Mouse (Mus musculus) midbrain, embryonic 16.5 days (tissue): Measurements from ENCODE around the gene Sos1. TPM values are rescaled to one million over a fixed set of nuclear protein-coding genes. Genes with fewer than 3 reads are reported as not detected.

Experiments
- ATAC-seq: fragments of 200-750 bp; cut with Nextera tagmentation; 2 replicates; pipeline ENCODE4 v1.8.0; 2017; ENCODE audit warnings: moderate TSS enrichment
- H3K27ac ChIP-seq: fragments of 300-500 bp; sonication (generic); 2 replicates; pipeline ENCODE4 v1.5.1; 2014; ENCODE audit warnings: mild to moderate bottlenecking, low read length, mixed read lengths
- H3K27me3 ChIP-seq: fragments of 300-500 bp; sonication (generic); 2 replicates; pipeline ENCODE4 v1.6.1; 2014; ENCODE audit warnings: low read depth, low read length, mixed read lengths; ENCODE audit not compliant: control insufficient read depth, insufficient read depth
- H3K36me3 ChIP-seq: fragments of 300-500 bp; sonication (generic); 2 replicates; pipeline ENCODE4 v1.6.1; 2014; ENCODE audit warnings: mild to moderate bottlenecking, low read length, moderate library complexity, mixed read lengths; ENCODE audit not compliant: control insufficient read depth, insufficient read depth
- H3K4me1 ChIP-seq: fragments of 300-500 bp; sonication (generic); 2 replicates; pipeline ENCODE4 v1.6.1; 2014; ENCODE audit warnings: mild to moderate bottlenecking, low read length, mixed read lengths; ENCODE audit not compliant: control insufficient read depth, insufficient read depth
- H3K4me2 ChIP-seq: fragments of 300-500 bp; sonication (generic); 2 replicates; pipeline ENCODE4 v1.6.1; 2014; ENCODE audit warnings: mild to moderate bottlenecking, low read length, mixed read lengths
- H3K4me3 ChIP-seq: fragments of 300-500 bp; sonication (generic); 2 replicates; pipeline ENCODE4 v1.5.1; 2014; ENCODE audit warnings: low read depth, mild to moderate bottlenecking, low read length, moderate library complexity, mixed read lengths
- H3K9ac ChIP-seq: fragments of 300-500 bp; sonication (generic); 2 replicates; pipeline ENCODE4 v1.6.1; 2014; ENCODE audit warnings: low read depth, low read length, mixed read lengths
- H3K9me3 ChIP-seq: fragments of 300-500 bp; sonication (generic); replicated peaks from 2 replicates; pipeline ENCODE4 v1.6.1; 2014; ENCODE audit warnings: mild to moderate bottlenecking, low read length, mixed read lengths; ENCODE audit not compliant: control insufficient read depth, poor library complexity, severe bottlenecking
- WGBS: fragments of 180-500 bp; shearing (Covaris S2); extraction: QIAGEN DNeasy Blood & Tissue Kit; methylation state at CpG from one replicate; pipeline ENCODE4 v1.1.7; 2014; 5-methylcytosine and 5-hydroxymethylcytosine counted together
- polyA plus RNA-seq: library from polyadenylated mRNA; unstranded; fragments of >200 nt; fragmentation: Nextera tagmentation; extraction: Ambion mirVana; gene quantifications from 2 replicates; pipeline ENCODE4 v1.2.1, GENCODE M21; 2015

Sos1 gene
- polyA plus RNA-seq, 1 experiment from 2014 or later, result 6.6 TPM

GRCm38 (mm10) chr17:80513766-80514165 is 33.5 kb upstream of the Sos1 start:
- Histone ChIP-seq H3K36me3 (no peaks in the 10 kb centered on the region), H3K27ac (no peak overlapping the region), H3K4me2 (no peak overlapping the region), H3K4me1 (no peaks in the 10 kb centered on the region), H3K27me3 (no peaks in the 10 kb centered on the region), H3K9ac (no peak overlapping the region), H3K9me3 (no peaks in the 10 kb centered on the region), H3K4me3 (no peak overlapping the region)
- ATAC-seq, result no peak
- 91% methylated on average over 8 of the region's 8 CpGs for WGBS

- 82% methylated on average over 3 of the region's 3 CpGs for WGBS
- ATAC-seq, result no peak
- Histone ChIP-seq H3K4me1 (no peaks in the 10 kb centered on the region), H3K4me2 (no peak overlapping the region), H3K9ac (no peak overlapping the region), H3K36me3 (no peaks in the 10 kb centered on the region), H3K27me3 (no peaks in the 10 kb centered on the region), H3K4me3 (no peak overlapping the region), H3K27ac (no peak overlapping the region), H3K9me3 (no peaks in the 10 kb centered on the region)
Observed at GRCm38 (mm10) chr17:80510459-80510855, 30.2 kb upstream of the Sos1 start.

- no peak overlapping the region for H3K27ac ChIP-seq
- H3K9ac ChIP-seq, result no peak overlapping the region
- H3K4me3 ChIP-seq, result no peak overlapping the region
- H3K27me3 ChIP-seq, result no peaks in the 10 kb centered on the region
- H3K4me1 ChIP-seq, result no peaks in the 10 kb centered on the region
- 59% methylated on average over 4 of the region's 4 CpGs for WGBS
- no peaks in the 10 kb centered on the region for H3K9me3 ChIP-seq
- ATAC-seq, result no peak
- no peaks in the 10 kb centered on the region for H3K36me3 ChIP-seq
- no peak overlapping the region for H3K4me2 ChIP-seq
Observed at GRCm38 (mm10) chr17:80509494-80510458, 29.5 kb upstream of the Sos1 start.

- 91% methylated on average over 6 of the region's 6 CpGs for WGBS
- H3K9ac ChIP-seq, result no peak overlapping the region
- H3K4me2 ChIP-seq, result no peak overlapping the region
- no peaks in the 10 kb centered on the region for H3K27me3 ChIP-seq
- no peak overlapping the region for H3K27ac ChIP-seq
- no peaks in the 10 kb centered on the region for H3K9me3 ChIP-seq
- H3K36me3 ChIP-seq, result no peaks in the 10 kb centered on the region
- no peaks in the 10 kb centered on the region for H3K4me1 ChIP-seq
- ATAC-seq, result no peak
- H3K4me3 ChIP-seq, result no peak overlapping the region
Observed at GRCm38 (mm10) chr17:80505766-80506165, 25.5 kb upstream of the Sos1 start.

- Histone ChIP-seq H3K9me3 (no peaks in the 10 kb centered on the region), H3K4me1 (no peaks in the 10 kb centered on the region), H3K4me3 (no peak overlapping the region), H3K27me3 (no peaks in the 10 kb centered on the region), H3K4me2 (no peak overlapping the region), H3K9ac (no peak overlapping the region), H3K27ac (no peak overlapping the region), H3K36me3 (no peaks in the 10 kb centered on the region)
- WGBS, result 81% methylated on average over 4 of the region's 4 CpGs
- no peak for ATAC-seq
Observed at GRCm38 (mm10) chr17:80505342-80505741, 25.1 kb upstream of the Sos1 start.

GRCm38 (mm10) chr17:80501805-80502172 is 21.5 kb upstream of the Sos1 start:
- Histone ChIP-seq H3K27me3 (no peaks in the 10 kb centered on the region), H3K9ac (no peak overlapping the region), H3K9me3 (no peaks in the 10 kb centered on the region), H3K4me1 (no peaks in the 10 kb centered on the region), H3K27ac (no peak overlapping the region), H3K4me2 (no peak overlapping the region), H3K4me3 (no peak overlapping the region), H3K36me3 (no peaks in the 10 kb centered on the region)
- no peak for ATAC-seq
- WGBS, result 73% methylated on average over 2 of the region's 2 CpGs

DNA sequence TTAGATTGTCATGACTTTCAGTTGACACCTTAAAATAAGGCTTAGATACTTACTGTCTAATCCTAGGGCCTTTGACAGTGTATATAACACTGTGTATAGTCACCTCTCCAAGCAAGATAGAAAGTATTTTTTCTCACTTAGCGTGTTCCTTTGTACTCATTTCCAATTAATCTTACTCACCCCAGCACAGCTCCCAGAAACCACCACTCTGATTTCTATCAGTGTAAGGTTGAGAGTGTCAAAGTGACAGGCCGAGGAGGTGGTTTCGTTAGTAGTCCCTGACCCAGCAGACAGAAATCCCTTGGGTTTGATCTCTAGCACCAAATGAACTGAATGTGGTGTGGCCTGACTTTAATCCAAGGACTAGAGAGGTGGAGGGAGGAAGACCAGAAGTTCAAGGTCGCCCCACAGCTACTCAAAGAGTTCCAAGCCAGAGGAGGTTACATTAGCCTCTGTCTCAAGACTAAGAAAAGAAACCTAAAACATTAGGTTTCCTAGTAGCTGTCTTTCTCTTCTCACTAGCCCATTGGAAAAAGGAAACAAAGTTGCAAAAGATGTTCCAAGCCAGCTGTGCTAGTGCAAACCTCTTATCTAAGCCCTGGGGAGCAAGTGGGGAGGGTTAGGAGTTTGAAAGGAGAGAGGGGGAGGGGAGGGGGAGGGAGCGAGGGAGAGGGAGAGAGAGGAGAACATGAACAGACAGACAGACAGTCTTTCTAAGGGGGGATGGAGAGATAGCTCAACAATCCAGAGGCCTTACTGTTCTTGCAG is 21.0 kb upstream of the Sos1 start:
- H3K4me3 ChIP-seq, result no peak overlapping the region
- no peak overlapping the region for H3K4me2 ChIP-seq
- no peak overlapping the region for H3K27ac ChIP-seq
- 68% methylated on average over 5 of the region's 5 CpGs for WGBS
- H3K9me3 ChIP-seq, result no peaks in the 10 kb centered on the region
- H3K4me1 ChIP-seq, result no peaks in the 10 kb centered on the region
- H3K9ac ChIP-seq, result no peak overlapping the region
- H3K36me3 ChIP-seq, result no peaks in the 10 kb centered on the region
- H3K27me3 ChIP-seq, result no peaks in the 10 kb centered on the region
- ATAC-seq, result no peak

DNA sequence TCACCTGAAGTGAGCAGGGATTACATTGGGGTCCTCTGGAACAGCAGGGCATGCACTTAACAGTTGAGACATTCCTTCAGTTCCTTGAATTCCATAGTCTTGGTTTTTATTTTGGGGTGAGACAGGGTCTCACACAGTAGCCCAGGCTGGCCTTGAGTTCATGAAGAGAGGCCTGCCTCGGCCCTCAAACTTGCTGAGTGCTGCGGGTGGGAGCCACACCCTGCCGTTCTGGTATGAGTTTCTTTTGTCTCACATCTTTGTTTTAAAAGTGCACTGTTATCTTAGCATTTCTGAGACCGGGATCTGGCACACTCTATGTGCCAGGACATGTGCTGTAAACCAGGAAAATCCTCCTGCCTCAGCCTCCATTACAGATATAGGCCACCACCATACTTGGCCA is 19.8 kb upstream of the Sos1 start:
- 75% methylated on average over 4 of the region's 4 CpGs for WGBS
- Histone ChIP-seq H3K36me3 (no peaks in the 10 kb centered on the region), H3K9ac (no peak overlapping the region), H3K9me3 (no peaks in the 10 kb centered on the region), H3K4me2 (no peak overlapping the region), H3K27ac (no peak overlapping the region), H3K4me1 (no peaks in the 10 kb centered on the region), H3K4me3 (no peak overlapping the region), H3K27me3 (no peaks in the 10 kb centered on the region)
- no peak for ATAC-seq
